Comparison of ENCODE assay signal across 8 mouse cellular contexts in genomic region chr2:104815561-104816370, GRCm38 (mm10). TPM values are rescaled to one million over a fixed set of nuclear protein-coding genes. Genes with fewer than 3 reads are reported as not detected.
A peak's percentile ranks its signal among the peaks of the same experiment; 100 is the strongest.
DNase-seq lines count a peak whose midpoint lies in the region; ATAC-seq lines count a peak whose summit lies in the region.

No protein-coding gene starts in this region.

- H3K27ac ChIP-seq in brown adipose tissue, adult 24 weeks (replicated peaks; ENCODE audit: low read depth, low read length) = peak overlapping the region; percentile 78
- peak overlapping the region; percentile 99 for H3K27ac ChIP-seq in forebrain, embryonic 15.5 days (replicated peaks)
- H3K27ac ChIP-seq in hindbrain, embryonic 10.5 days = peak overlapping the region; percentile 100
- no peak overlapping the region; the same call in 1 of the 2 replicates for H3K27ac ChIP-seq in macrophage

- H3K4me3 ChIP-seq in brown adipose tissue, adult 24 weeks (ENCODE audit: insufficient read depth, low read depth, low read length) = peak overlapping the region; percentile 96
- peak overlapping the region; percentile 89 for H3K4me3 ChIP-seq in forebrain, embryonic 15.5 days
- peak overlapping the region; percentile 100 for H3K4me3 ChIP-seq in hindbrain, embryonic 10.5 days
- H3K4me3 ChIP-seq in macrophage (ENCODE audit: inconsistent target) = peak overlapping the region; percentile 47

- peaks cover 35% of the 10 kb centered on the region for H3K79me2 ChIP-seq in macrophage (ENCODE audit: inconsistent target)

- H3K36me3 ChIP-seq in forebrain, embryonic 15.5 days = no peaks in the 10 kb centered on the region
- H3K36me3 ChIP-seq in hindbrain, embryonic 10.5 days = no peaks in the 10 kb centered on the region
- no peaks in the 10 kb centered on the region for H3K36me3 ChIP-seq in macrophage (ENCODE audit: inconsistent target)

- DNase-seq in cerebellum, adult 11-12 months = no peak
- peak; percentile 68 for DNase-seq in hindbrain, embryonic 10.5 days (ENCODE audit: low spot score)
- peak; percentile 12 to 19 for DNase-seq in layer of hippocampus, postnatal 36 days
- DNase-seq in spleen, adult 12 weeks (ENCODE audit: low spot score) = peak; percentile 7

- H3K27me3 ChIP-seq in forebrain, embryonic 15.5 days = no peaks in the 10 kb centered on the region
- H3K27me3 ChIP-seq in hindbrain, embryonic 10.5 days (ENCODE audit: insufficient read depth, poor library complexity, severe bottlenecking) = no peaks in the 10 kb centered on the region

- peak; percentile 36; the same call in 1 of the 2 replicates for ATAC-seq in cerebellum, adult (ENCODE audit: insufficient number of reproducible peaks, low FRiP score, low TSS enrichment)
- ATAC-seq in forebrain, embryonic 15.5 days (replicated peaks) = peak; percentile 20

- H3K9ac ChIP-seq in forebrain, embryonic 15.5 days (replicated peaks) = peak overlapping the region; percentile 100

- peak overlapping the region; percentile 62 for H3K4me2 ChIP-seq in forebrain, embryonic 15.5 days (replicated peaks)

- under 1% methylated on average over 33 of the region's 33 CpGs for WGBS in forebrain, embryonic 15.5 days
- WGBS in hindbrain, embryonic 10.5 days = under 1% methylated on average over 33 of the region's 33 CpGs
- 2% methylated on average over 33 of the region's 33 CpGs for WGBS in macrophage (ENCODE audit: missing documents)

- H3K9me3 ChIP-seq in forebrain, embryonic 15.5 days = no peaks in the 10 kb centered on the region
- no peaks in the 10 kb centered on the region for H3K9me3 ChIP-seq in hindbrain, embryonic 10.5 days

- no peaks in the 10 kb centered on the region for H3K4me1 ChIP-seq in brown adipose tissue, adult 24 weeks (ENCODE audit: control insufficient read depth, insufficient read depth, insufficient read length, low read length)
- peaks cover 29% of the 10 kb centered on the region for H3K4me1 ChIP-seq in forebrain, embryonic 15.5 days
- peaks cover 38% of the 10 kb centered on the region for H3K4me1 ChIP-seq in hindbrain, embryonic 10.5 days (replicated peaks)

RNA-seq across cellular contexts. Expression of gene Qser1, which starts 0.8 kb away (rescaled TPM):
- 9.0 and 17.0 TPM in 2 replicates for polyA plus RNA-seq in brown adipose tissue, adult 24 weeks (2012; ENCODE audit: insufficient read depth, insufficient read length, missing spikeins)
- 11.9 and 12.1 TPM in 2 replicates for polyA plus RNA-seq in forebrain, embryonic 15.5 days (2015; fragmentation: Nextera tagmentation; extraction: Ambion mirVana)
- polyA plus RNA-seq in hindbrain, embryonic 10.5 days (2016; fragmentation: Nextera tagmentation; extraction: Ambion mirVana) = 7.1 and 9.8 TPM in 2 replicates
- 10 to 100 TPM; 10.5 to 11.3 TPM for total RNA-seq in layer of hippocampus, postnatal 36 days (2021)
- 10 to 100 TPM in 15 of 26 experiments, 1 to 10 TPM in 11; 2.0 to 21.7 (median 10.3) TPM for total RNA-seq in macrophage (2018; cell fraction: chromatin; rRNA removed)
- 10 to 100 TPM in 9 of 26 experiments, 1 to 10 TPM in 17; 5.1 to 13.5 (median 7.8) TPM for total RNA-seq in macrophage (2018; cell fraction: cytosol; rRNA removed)
- 10 to 100 TPM in 7 of 26 experiments, 1 to 10 TPM in 19; 3.1 to 20.2 (median 7.5) TPM for total RNA-seq in macrophage (2018; cell fraction: nucleus; rRNA removed)
- 5.0 to 8.2 TPM (median 7.5 TPM) in 3 replicates for polyA plus RNA-seq in macrophage (2018)

RNA-seq across cellular contexts. Expression of gene Prrg4, which starts 33.9 kb away (rescaled TPM):
- polyA plus RNA-seq in brown adipose tissue, adult 24 weeks (2012; ENCODE audit: insufficient read depth, insufficient read length, missing spikeins) = 0.38 TPM in 1 of 2 replicates, not detected in the other
- polyA plus RNA-seq in forebrain, embryonic 15.5 days (2015; fragmentation: Nextera tagmentation; extraction: Ambion mirVana) = 0.37 and 0.39 TPM in 2 replicates
- polyA plus RNA-seq in hindbrain, embryonic 10.5 days (2016; fragmentation: Nextera tagmentation; extraction: Ambion mirVana) = 0.54 and 1.7 TPM in 2 replicates
- under 1 TPM; 0.20 to 0.56 TPM for total RNA-seq in layer of hippocampus, postnatal 36 days (2021)
- total RNA-seq in macrophage (2018; cell fraction: chromatin; rRNA removed) = 1 to 10 TPM in 16 of 26 experiments, under 1 TPM in 10; 0.25 to 9.6 (median 1.4) TPM
- total RNA-seq in macrophage (2018; cell fraction: cytosol; rRNA removed) = 1 to 10 TPM in 20 of 26 experiments, under 1 TPM in 6; 0.59 to 6.7 (median 1.4) TPM
- total RNA-seq in macrophage (2018; cell fraction: nucleus; rRNA removed) = 1 to 10 TPM in 22 of 26 experiments, under 1 TPM in 4; 0.49 to 8.2 (median 1.7) TPM
- 0.24 to 1.00 TPM (median 0.80 TPM) in 3 replicates for polyA plus RNA-seq in macrophage (2018)

RNA-seq across cellular contexts. Expression of gene Ccdc73, which starts 51.8 kb away (rescaled TPM):
- 7.7 and 16.4 TPM in 2 replicates for polyA plus RNA-seq in brown adipose tissue, adult 24 weeks (2012; ENCODE audit: insufficient read depth, insufficient read length, missing spikeins)
- 6.6 and 6.8 TPM in 2 replicates for polyA plus RNA-seq in forebrain, embryonic 15.5 days (2015; fragmentation: Nextera tagmentation; extraction: Ambion mirVana)
- 3.9 and 6.3 TPM in 2 replicates for polyA plus RNA-seq in hindbrain, embryonic 10.5 days (2016; fragmentation: Nextera tagmentation; extraction: Ambion mirVana)
- total RNA-seq in layer of hippocampus, postnatal 36 days (2021) = 1 to 10 TPM; 1.5 to 2.1 TPM
- total RNA-seq in macrophage (2018; cell fraction: chromatin; rRNA removed) = 10 to 100 TPM in 3 of 26 experiments, 1 to 10 TPM in 8, not detected in 15; 5.3 to 18.3 (median 8.9) TPM
- total RNA-seq in macrophage (2018; cell fraction: cytosol; rRNA removed) = 10 to 100 TPM in 7 of 26 experiments, 1 to 10 TPM in 19; 4.5 to 13.1 (median 8.0) TPM
- total RNA-seq in macrophage (2018; cell fraction: nucleus; rRNA removed) = 10 to 100 TPM in 7 of 26 experiments, 1 to 10 TPM in 9, not detected in 10; 4.5 to 45.8 (median 8.9) TPM
- 2.7 to 9.5 TPM (median 3.4 TPM) in 3 replicates for polyA plus RNA-seq in macrophage (2018)

Comparison
In these comparisons a context has a peak if more than half of its experiments do, and no peak if none do; other contexts are left out.
1. H3K4me3 ChIP-seq: peak in every context shown above with its lines; median percentile 100 in hindbrain, embryonic 10.5 days; 96 in brown adipose tissue, adult 24 weeks; 89 in forebrain, embryonic 15.5 days; 47 in macrophage.